Mouse (Mus musculus): ENCODE measurements around the gene Mgll. TPM values are rescaled to one million over a fixed set of nuclear protein-coding genes. Genes with fewer than 3 reads are reported as not detected.

Gene Mgll
- polyA plus RNA-seq, 1 experiment = 0.20 TPM

DNA sequence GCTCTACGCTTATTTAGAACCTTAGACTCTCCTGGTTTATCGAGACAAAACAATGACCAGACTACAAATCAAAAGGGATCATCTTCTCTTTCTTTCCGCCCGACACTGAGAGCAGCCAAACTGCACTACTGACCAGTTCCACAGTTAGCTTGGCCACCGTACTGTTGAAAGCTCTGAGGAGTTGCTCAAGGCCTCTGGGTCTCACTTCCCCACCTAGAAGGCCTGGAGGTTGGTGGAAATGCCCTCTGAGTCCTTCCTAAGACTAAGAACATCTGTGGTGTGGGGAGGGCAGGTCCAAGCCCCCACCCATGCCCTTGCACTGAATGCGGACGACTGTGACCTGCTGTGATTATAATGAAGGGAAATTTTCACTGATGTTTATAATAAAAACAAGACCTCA, 141.5 kb downstream of the Mgll start:
- H3K4me3 ChIP-seq (ENCODE audit: insufficient read depth, low read length) = no peak overlapping the region
- H3K4me1 ChIP-seq (ENCODE audit: control insufficient read depth, insufficient read depth, low read length) = peaks cover 4% of the 10 kb centered on the region; the same call in 1 of the 2 replicates
- H3K27ac ChIP-seq (ENCODE audit: insufficient read depth, low read depth, low read length) = no peak overlapping the region
- TF ChIP-seq POLR2A (IDR thresholded peaks at IDR 0.05; ENCODE audit: borderline replicate concordance, low read depth, low read length) = no peak
- no peak for TF ChIP-seq CTCF (IDR thresholded peaks at IDR 0.05; ENCODE audit: low read depth, low read length)

DNA sequence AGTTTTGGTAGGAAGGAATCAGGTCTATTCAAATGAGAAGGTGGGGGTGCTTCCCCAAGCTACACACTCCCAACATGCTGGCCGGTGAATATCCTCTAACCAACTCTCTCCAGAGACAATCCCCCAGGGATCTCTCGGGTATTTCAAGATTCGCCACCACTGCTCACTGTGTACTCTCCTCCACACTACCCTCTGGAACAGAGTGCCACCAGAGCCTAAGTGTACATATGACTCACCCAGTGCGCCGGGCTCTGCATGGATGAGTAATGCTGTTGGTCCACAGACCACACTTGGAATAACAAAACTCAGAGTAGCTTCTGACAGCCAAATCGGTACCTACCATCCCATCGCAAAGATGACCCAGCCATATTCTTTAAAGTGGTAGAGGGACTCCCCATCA, 145.2 kb downstream of the Mgll start:
- TF ChIP-seq CTCF (IDR thresholded peaks at IDR 0.05; ENCODE audit: low read depth, low read length) = no peak
- no peak for TF ChIP-seq POLR2A (IDR thresholded peaks at IDR 0.05; ENCODE audit: borderline replicate concordance, low read depth, low read length)
- H3K4me1 ChIP-seq (ENCODE audit: control insufficient read depth, insufficient read depth, low read length) = peaks cover 4% of the 10 kb centered on the region; the same call in 1 of the 2 replicates

DNA sequence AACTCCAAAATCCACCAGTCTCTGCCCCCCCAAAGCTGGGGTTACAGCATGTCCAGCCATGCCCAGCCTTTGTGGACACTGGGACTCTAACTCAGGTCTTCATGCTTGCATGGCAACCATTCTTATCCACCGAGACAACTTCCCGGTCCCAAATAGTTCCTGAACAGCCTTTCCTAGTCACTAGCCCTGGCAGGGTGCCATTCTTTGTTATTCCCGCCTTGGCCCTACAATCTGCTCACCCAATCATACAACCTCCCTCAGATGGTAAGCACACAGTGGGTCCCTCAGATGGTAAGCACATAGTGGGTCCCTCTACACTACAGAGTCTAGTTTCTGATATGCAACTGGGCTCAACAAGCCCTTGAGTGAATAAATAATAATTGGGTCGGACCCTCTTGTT, 146.4 kb downstream of the Mgll start:
- TF ChIP-seq POLR2A (IDR thresholded peaks at IDR 0.05; ENCODE audit: borderline replicate concordance, low read depth, low read length) = no peak
- no peak for TF ChIP-seq CTCF (IDR thresholded peaks at IDR 0.05; ENCODE audit: low read depth, low read length)
- Histone ChIP-seq H3K27ac (ENCODE audit: insufficient read depth, low read depth, low read length) (no peak overlapping the region), H3K4me1 (ENCODE audit: control insufficient read depth, insufficient read depth, low read length) (peaks cover 4% of the 10 kb centered on the region; the same call in 1 of the 2 replicates), H3K4me3 (ENCODE audit: insufficient read depth, low read length) (no peak overlapping the region)

More for the DNA sequence above, 145.2 kb downstream of the Mgll start:
- Histone ChIP-seq H3K27ac (ENCODE audit: insufficient read depth, low read depth, low read length) (no peak overlapping the region), H3K4me3 (ENCODE audit: insufficient read depth, low read length) (no peak overlapping the region)

DNA sequence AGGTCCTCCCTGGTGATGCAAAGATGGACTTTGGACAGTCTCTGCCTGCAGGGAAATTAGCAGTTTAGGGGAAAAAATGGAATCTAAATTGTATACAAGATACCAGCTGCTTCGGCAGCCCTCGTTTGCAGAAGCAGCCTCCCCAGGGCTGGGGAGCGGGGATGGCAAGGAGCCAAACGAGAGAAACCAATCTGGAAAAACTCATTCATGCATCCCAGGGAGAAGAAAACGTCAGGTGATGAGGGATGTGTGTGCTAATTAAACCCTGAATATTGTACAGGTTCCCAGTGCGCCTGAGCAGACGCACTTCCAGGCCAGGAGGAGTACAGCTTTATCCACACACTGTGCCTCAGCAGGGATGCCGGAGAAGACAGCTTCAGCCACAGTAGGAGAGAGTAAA, 147.3 kb downstream of the Mgll start:
- no peak overlapping the region for H3K27ac ChIP-seq (ENCODE audit: insufficient read depth, low read depth, low read length)
- no peak overlapping the region for H3K4me3 ChIP-seq (ENCODE audit: insufficient read depth, low read length)
- TF ChIP-seq POLR2A (IDR thresholded peaks at IDR 0.05; ENCODE audit: borderline replicate concordance, low read depth, low read length) = no peak
- no peak for TF ChIP-seq CTCF (IDR thresholded peaks at IDR 0.05; ENCODE audit: low read depth, low read length)
- H3K4me1 ChIP-seq (ENCODE audit: control insufficient read depth, insufficient read depth, low read length) = peaks cover 4% of the 10 kb centered on the region; the same call in 1 of the 2 replicates

DNA sequence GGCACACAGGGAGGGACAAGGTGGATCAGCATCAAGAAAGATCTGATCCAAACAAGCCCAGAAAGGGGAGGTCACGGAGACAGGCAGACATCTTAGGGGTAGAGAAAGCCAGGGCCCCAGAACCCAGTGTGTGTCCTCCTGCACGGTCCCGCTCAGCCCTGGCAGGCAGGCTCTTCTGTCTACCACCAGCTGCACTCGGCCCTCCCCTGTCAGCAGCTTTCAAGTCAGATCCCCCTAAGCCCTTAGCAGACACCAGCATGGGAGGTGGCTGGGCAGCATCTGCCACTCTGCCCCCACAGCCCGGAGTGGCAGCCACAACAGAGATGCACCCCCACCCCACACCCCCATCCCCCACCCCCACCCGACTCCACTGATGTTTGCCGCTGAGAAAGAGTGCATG, 148.6 kb downstream of the Mgll start:
- peaks cover 4% of the 10 kb centered on the region; the same call in 1 of the 2 replicates for H3K4me1 ChIP-seq (ENCODE audit: control insufficient read depth, insufficient read depth, low read length)
- H3K27ac ChIP-seq (ENCODE audit: insufficient read depth, low read depth, low read length) = no peak overlapping the region
- no peak overlapping the region for H3K4me3 ChIP-seq (ENCODE audit: insufficient read depth, low read length)
- no peak for TF ChIP-seq POLR2A (IDR thresholded peaks at IDR 0.05; ENCODE audit: borderline replicate concordance, low read depth, low read length)
- TF ChIP-seq CTCF (IDR thresholded peaks at IDR 0.05; ENCODE audit: low read depth, low read length) = no peak

DNA sequence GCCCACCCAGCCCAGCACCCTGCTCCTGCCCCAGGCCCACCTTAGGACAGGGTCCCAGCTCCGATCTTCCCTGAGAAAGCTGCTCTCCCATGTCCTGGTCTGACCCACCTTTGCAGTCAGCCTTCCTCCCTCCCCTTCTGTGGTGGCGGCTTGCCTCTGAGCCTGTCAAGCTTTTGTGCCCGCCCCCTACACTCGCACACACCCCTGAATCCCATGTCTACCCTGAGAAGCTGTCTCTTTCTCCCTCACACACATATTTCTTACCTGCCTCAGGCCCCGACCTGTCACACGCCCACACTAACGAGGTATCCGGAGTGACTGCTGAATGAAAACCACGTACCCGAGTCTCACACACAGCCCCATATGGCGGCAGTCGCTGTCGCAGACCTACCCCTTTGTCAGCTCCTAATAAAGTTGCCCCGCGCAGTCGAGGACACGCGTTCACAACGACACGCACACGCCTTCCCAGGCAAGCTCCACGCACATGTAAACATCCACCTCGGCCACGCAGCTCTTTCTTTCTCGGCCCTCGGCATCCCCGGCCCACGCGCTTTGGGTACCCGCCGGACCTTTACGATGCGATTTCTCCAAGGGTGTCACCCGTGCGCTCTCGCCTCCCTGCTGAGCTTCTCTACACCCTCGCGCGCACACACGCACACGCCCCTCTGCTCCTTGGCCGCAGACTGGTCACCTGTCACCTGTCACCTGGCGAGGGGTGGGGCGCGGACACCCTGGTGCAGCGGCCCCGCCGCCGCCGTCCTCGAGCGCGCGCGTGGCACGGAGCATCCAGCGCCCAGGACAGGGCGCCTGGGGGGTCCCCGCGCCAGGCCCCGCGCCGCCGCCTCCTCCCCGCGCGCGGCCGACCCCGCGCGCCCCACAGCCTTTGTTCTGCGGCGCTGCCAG, 150.0 kb downstream of the Mgll start:
- Histone ChIP-seq H3K4me1 (ENCODE audit: control insufficient read depth, insufficient read depth, low read length) (peaks cover 4% of the 10 kb centered on the region; the same call in 1 of the 2 replicates), H3K4me3 (ENCODE audit: insufficient read depth, low read length) (peak overlapping the region; percentile 37), H3K27ac (ENCODE audit: insufficient read depth, low read depth, low read length) (no peak overlapping the region)
- no peak for TF ChIP-seq CTCF (IDR thresholded peaks at IDR 0.05; ENCODE audit: low read depth, low read length)
- no peak for TF ChIP-seq POLR2A (IDR thresholded peaks at IDR 0.05; ENCODE audit: borderline replicate concordance, low read depth, low read length)

DNA sequence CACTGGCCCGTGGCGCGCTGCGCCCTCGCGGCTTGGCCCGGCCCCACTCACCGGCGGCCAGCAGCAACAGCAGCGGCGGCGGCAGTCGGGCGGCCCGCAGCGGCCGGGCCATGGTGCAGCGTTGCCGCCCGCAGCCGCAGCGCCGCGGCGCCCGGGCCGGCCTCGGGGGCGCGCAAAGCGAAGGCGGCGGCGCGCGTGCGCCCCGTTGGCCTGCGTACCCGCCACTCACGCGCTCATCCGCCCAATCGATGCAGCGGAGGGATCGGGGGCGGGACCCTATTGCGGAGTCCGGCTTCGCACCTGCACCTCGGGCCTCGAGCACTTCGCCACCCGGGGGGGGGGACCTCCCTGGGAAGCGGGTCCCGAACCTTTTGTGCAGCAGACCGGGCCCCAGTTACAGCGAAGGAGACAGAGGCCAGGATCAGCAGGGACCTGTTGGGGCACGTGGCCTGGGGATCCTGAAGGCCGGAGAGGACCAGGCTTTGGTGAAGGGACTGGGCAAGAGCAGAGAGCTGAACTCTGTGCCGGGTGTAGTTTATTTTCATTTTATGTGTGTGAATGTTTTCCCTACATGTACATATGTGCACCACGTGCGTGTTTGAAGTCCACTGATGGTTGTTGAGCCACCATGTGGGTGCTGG, 150.8 kb downstream of the Mgll start, which contains the start of gene Podxl2:
Podxl2 (minus strand) TSS at position 177 of the 641 bp plus-strand sequence.
- Histone ChIP-seq H3K27ac (ENCODE audit: insufficient read depth, low read depth, low read length) (no peak within 1 kb of the TSS), H3K4me1 (ENCODE audit: control insufficient read depth, insufficient read depth, low read length) (no peaks in the 10 kb centered on the region), H3K4me3 (ENCODE audit: insufficient read depth, low read length) (peak within 1 kb of the TSS; percentile 37)
- TF ChIP-seq CTCF (IDR thresholded peaks at IDR 0.05; ENCODE audit: low read depth, low read length) = no peak
- no peak for TF ChIP-seq POLR2A (IDR thresholded peaks at IDR 0.05; ENCODE audit: borderline replicate concordance, low read depth, low read length)

Other genes with a start within 250 kb of the Mgll start
- gene Sec61a1, start 205.5 kb upstream of the Mgll start, polyA plus RNA-seq (2012; ENCODE audit: insufficient read depth, insufficient read length, missing spikeins) = 82.2 and 83.4 TPM in 2 replicates
- not detected in 2 replicates for gene Kbtbd12, start 86.5 kb upstream of the Mgll start, polyA plus RNA-seq (2012; ENCODE audit: insufficient read depth, insufficient read length, missing spikeins)
- 33.6 and 40.7 TPM in 2 replicates for gene Abtb1, start 117.6 kb downstream of the Mgll start, polyA plus RNA-seq (2012; ENCODE audit: insufficient read depth, insufficient read length, missing spikeins)
- 1.9 TPM in 1 of 2 replicates, not detected in the other for gene Podxl2, start 150.6 kb downstream of the Mgll start, polyA plus RNA-seq (2012; ENCODE audit: insufficient read depth, insufficient read length, missing spikeins)
- 11.1 and 12.7 TPM in 2 replicates for gene Mcm2, start 174.4 kb downstream of the Mgll start, polyA plus RNA-seq (2012; ENCODE audit: insufficient read depth, insufficient read length, missing spikeins)
- 72.9 and 86.3 TPM in 2 replicates for gene Tpra1, start 177.8 kb downstream of the Mgll start, polyA plus RNA-seq (2012; ENCODE audit: insufficient read depth, insufficient read length, missing spikeins)

Measured in bone marrow macrophage, adult 2 months (primary cell).